Mouse (Mus musculus) olfactory bulb, adult 2 months (tissue): ENCODE results near the gene Cldn4.

Experiments used
- CTCF ChIP-seq: fragments of 200-500 bp; IDR thresholded peaks from 2 replicates; pipeline ENCODE4 v1.5.1; 2012; ENCODE audit warnings: low read depth, mild to moderate bottlenecking, low read length, moderate library complexity; ENCODE audit not compliant: insufficient read depth
- POLR2A ChIP-seq: fragments of 200-500 bp; IDR thresholded peaks from 2 replicates; pipeline ENCODE4 v1.6.1; 2012; ENCODE audit warnings: mild to moderate bottlenecking, low read depth, low read length, moderate library complexity; ENCODE audit not compliant: insufficient read depth

DNA sequence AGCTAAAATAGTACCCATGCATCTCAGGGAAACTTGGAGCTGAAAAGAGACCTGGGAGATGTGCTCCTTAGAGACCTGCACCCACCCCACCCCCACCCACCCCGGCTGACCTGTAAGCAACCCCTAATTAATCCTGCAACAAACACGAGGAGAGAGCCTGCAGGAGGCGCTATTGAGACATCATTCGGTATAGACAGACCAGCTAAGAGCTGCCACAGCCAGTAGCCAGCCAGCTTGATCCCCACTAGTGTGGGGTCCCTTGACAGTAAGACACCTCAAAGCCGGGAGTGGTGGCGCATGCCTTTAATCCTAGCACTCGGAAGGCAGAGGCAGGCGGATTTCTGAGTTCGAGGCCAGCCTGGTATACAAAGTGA is 13.8 kb downstream of the Cldn4 start:
- TF ChIP-seq POLR2A (no peak), CTCF (no peak)
